Comparison of ENCODE assay signal across 17 mouse cellular contexts in genomic region chr17:72121660-72122059, GRCm38 (mm10).
"Had no signal": no experiment of that assay in that cellular context is flagged by ENCODE, and none has a peak within 500 bp of the region (broad histone marks: within the 10 kb centered on the region; RNA-seq: fewer than 3 reads in every experiment).

No protein-coding gene starts in this region.

- H3K4me2 ChIP-seq: lung, embryonic 15.5 days; midbrain, embryonic 11.5 days; midbrain, embryonic 13.5 days; midbrain, embryonic 15.5 days; neural tube, embryonic 12.5 days; stomach, embryonic 15.5 days had no signal

- ATAC-seq: lung, postnatal 0 days; midbrain, embryonic 13.5 days; midbrain, embryonic 15.5 days had no signal

- H3K9me3 ChIP-seq: lung, embryonic 15.5 days; midbrain, embryonic 13.5 days; midbrain, embryonic 15.5 days; neural tube, embryonic 12.5 days; stomach, embryonic 15.5 days had no signal

- DNase-seq: lung, adult 2 months; lung, postnatal 14 days; lung, postnatal 36 days; right cerebral cortex, postnatal 14 days; thymus, adult 2 months; thymus, postnatal 25 days; thymus, postnatal 4 days had no signal

- H3K36me3 ChIP-seq: lung, embryonic 15.5 days; midbrain, embryonic 13.5 days; midbrain, embryonic 15.5 days; neural tube, embryonic 12.5 days; stomach, embryonic 15.5 days had no signal

- H3K4me1 ChIP-seq: lung, embryonic 15.5 days; megakaryocyte, embryonic 14.5 days; midbrain, embryonic 13.5 days; midbrain, embryonic 15.5 days; neural tube, embryonic 12.5 days; stomach, embryonic 15.5 days had no signal

- H3K27me3 ChIP-seq: lung, embryonic 15.5 days; megakaryocyte, embryonic 14.5 days; midbrain, embryonic 13.5 days; midbrain, embryonic 15.5 days; neural tube, embryonic 12.5 days; stomach, embryonic 15.5 days had no signal

- H3K9ac ChIP-seq: lung, embryonic 15.5 days; midbrain, embryonic 13.5 days; midbrain, embryonic 15.5 days; neural tube, embryonic 12.5 days; stomach, embryonic 15.5 days had no signal

- H3K27ac ChIP-seq: lung, embryonic 15.5 days; macrophage; midbrain, embryonic 13.5 days; midbrain, embryonic 15.5 days; neural tube, embryonic 12.5 days; stomach, embryonic 15.5 days; stomach, postnatal 0 days had no signal

- H3K4me3 ChIP-seq: lung, embryonic 15.5 days; megakaryocyte, embryonic 14.5 days; midbrain, embryonic 13.5 days; midbrain, embryonic 15.5 days; neural tube, embryonic 12.5 days; stomach, embryonic 15.5 days had no signal
